7 mouse cellular contexts compared by ENCODE assay signal in the genomic region with DNA sequence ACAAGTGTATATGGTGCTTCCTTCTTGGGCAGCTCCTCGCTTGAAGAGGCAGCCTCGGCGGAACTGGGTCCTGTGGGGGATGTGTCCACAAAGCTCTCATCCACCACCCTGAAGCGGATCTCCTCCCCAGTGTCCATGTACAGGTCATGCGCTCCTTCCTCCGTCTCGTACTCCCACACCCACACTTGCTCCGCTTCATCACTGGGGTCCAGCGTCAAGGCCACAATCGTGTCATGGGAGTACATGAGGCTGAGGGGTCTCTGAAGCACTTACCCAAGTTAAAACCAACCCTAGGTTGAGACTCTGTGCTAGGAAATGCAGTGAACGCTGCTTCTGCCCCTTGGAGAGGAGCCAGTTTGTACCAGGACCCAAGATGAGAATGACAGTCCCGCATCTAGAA. TPM values are rescaled to one million over a fixed set of nuclear protein-coding genes. Genes with fewer than 3 reads are reported as not detected.
"Had no signal": no experiment of that assay in that cellular context is flagged by ENCODE, and none has a peak within 500 bp of the region (broad histone marks: within the 10 kb centered on the region; RNA-seq: fewer than 3 reads in every experiment).

No protein-coding gene starts in this region.

- H3K9me3 ChIP-seq: limb, embryonic 10.5 days; lung, embryonic 15.5 days; midbrain, embryonic 13.5 days; neural tube, embryonic 15.5 days had no signal

- H3K4me2 ChIP-seq: liver, embryonic 11.5 days; lung, embryonic 15.5 days; midbrain, embryonic 13.5 days; neural tube, embryonic 15.5 days had no signal

- H3K27ac ChIP-seq: limb, embryonic 10.5 days; lung, embryonic 15.5 days; macrophage; midbrain, embryonic 13.5 days; neural tube, embryonic 15.5 days had no signal

- H3K9ac ChIP-seq: lung, embryonic 15.5 days; midbrain, embryonic 13.5 days; neural tube, embryonic 15.5 days had no signal

- H3K4me3 ChIP-seq: limb, embryonic 10.5 days; lung, embryonic 15.5 days; midbrain, embryonic 13.5 days; neural tube, embryonic 15.5 days had no signal

- H3K4me1 ChIP-seq: limb, embryonic 10.5 days; lung, embryonic 15.5 days had no signal

- H3K27me3 ChIP-seq: lung, embryonic 15.5 days; midbrain, embryonic 13.5 days; neural tube, embryonic 15.5 days had no signal

RNA-seq across cellular contexts. Expression of gene Csdc2, which starts 19.4 kb away (rescaled TPM):
- polyA plus RNA-seq: inflammation-experienced regulatory T-cells, adult 6 months had no signal
